Mouse (Mus musculus): ENCODE results near the gene Lhx2. TPM values are rescaled to one million over a fixed set of nuclear protein-coding genes. Genes with fewer than 3 reads are reported as not detected.

Gene Lhx2
- polyA plus RNA-seq, 1 experiment from 2014 or later, result 26.4 TPM

DNA sequence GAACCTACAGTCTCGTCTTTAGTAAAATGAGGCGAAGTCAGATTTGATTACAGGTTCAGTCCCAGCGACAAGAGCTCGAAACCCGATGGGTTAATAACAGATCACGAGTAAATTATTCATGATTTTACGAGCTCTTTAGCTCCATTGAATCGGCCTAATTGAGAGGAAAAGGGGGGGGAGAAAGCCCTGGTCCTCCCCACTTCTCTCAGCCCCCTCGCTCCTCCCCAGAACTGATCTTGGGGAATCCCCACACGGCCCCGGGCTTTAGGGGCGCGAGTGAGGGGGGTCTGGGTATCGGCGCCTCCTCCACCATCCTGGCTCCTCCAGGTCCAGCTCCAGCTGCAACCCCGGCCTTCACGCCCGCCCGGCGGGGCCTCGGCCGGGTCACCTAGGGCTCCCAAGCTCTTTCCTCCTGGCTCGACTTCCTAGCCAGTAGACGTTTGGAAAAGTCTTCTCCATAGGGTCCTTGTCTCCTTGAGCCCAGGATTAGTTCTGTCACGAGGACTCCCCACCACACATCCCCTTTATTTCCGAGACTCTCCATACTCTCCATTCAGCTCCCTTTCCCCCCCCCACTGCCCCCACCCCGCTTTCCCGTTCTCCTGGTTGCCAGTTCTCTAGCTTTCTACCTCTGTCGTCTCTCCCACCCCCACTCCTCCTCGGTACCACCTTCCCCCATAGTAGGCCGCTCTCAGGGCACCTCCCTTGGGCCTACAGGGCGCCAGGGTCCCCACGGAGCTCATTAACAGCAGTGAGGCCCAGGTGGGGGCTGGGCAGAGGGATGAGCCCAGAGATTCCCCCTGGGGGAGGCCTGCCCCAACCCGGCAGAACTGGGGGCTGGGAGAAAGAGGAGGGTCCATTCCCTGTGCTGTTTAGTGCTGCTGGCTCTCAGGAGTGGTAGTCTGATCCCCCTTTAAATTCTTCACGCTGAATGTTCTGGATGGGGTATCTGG is 18.5 kb downstream of the Lhx2 start:
- peaks cover 100% of the 10 kb centered on the region for H3K27me3 ChIP-seq (ENCODE audit: insufficient read depth, poor library complexity, severe bottlenecking)
- DNase-seq (ENCODE audit: low spot score), result peak; percentile 61
- peak overlapping the region; percentile 72; the same call in 1 of the 2 replicates for H3K27ac ChIP-seq
- peak overlapping the region; percentile 55 for H3K4me3 ChIP-seq
- H3K4me1 ChIP-seq (replicated peaks), result peaks cover 38% of the 10 kb centered on the region
- H3K36me3 ChIP-seq, result no peaks in the 10 kb centered on the region
- H3K9me3 ChIP-seq, result no peaks in the 10 kb centered on the region
- under 1% methylated on average over 35 of the region's 35 CpGs for WGBS

DNA sequence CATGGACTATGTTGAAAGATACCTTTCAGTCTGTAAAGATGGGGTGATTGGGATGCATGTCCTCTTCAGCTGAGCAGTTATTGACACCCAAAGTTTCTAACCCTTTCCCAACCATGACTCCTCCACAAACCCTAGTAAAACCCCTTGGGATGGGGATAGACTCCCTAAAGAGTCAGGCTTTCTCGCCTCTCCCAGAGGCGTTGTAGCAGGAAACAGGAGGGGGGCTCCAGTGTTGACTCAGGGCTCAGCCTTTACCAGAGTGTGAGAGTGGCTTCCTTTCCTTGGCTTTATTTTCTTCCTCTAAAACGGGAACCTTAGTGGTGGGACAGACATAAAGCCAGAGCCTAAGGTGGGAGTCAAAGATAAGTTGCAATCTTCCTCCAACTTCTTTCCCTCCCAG is 19.5 kb downstream of the Lhx2 start:
- WGBS, result 3% methylated on average over 3 of the region's 3 CpGs
- Histone ChIP-seq H3K27ac (no peak overlapping the region), H3K27me3 (ENCODE audit: insufficient read depth, poor library complexity, severe bottlenecking) (peaks cover 100% of the 10 kb centered on the region), H3K4me1 (replicated peaks) (peaks cover 31% of the 10 kb centered on the region), H3K36me3 (no peaks in the 10 kb centered on the region), H3K4me3 (0 out of 2 replicates have a peak overlapping the region, but pooled peaks have one; percentile 7), H3K9me3 (no peaks in the 10 kb centered on the region)
- DNase-seq (ENCODE audit: low spot score), result no peak

DNA sequence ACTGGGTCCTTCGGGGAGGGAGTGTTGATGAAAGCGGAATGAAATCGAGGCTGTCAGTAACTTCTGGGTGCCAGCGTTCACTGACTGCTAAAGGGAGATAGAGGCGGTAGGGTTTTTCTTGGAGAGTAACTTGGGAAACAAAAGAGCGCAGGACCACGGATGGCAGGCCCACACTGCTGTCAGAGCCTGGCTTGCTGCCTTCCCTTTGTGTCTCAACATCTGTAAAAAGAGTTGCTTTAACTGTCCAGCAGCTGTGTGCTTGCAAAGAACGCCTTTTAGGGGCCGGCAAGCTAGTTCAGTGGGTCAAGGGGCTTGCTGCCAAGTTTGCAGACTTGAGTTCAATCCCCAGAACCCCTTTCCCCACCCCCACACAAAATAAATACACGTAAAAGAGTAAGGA is 20.1 kb downstream of the Lhx2 start:
- H3K4me3 ChIP-seq, result no peak overlapping the region
- H3K27me3 ChIP-seq (ENCODE audit: insufficient read depth, poor library complexity, severe bottlenecking), result peaks cover 100% of the 10 kb centered on the region
- no peak overlapping the region for H3K27ac ChIP-seq
- 1% methylated on average over 10 of the region's 10 CpGs for WGBS
- no peak for DNase-seq (ENCODE audit: low spot score)
- no peaks in the 10 kb centered on the region for H3K9me3 ChIP-seq
- H3K4me1 ChIP-seq (replicated peaks), result peaks cover 30% of the 10 kb centered on the region
- no peaks in the 10 kb centered on the region for H3K36me3 ChIP-seq

DNA sequence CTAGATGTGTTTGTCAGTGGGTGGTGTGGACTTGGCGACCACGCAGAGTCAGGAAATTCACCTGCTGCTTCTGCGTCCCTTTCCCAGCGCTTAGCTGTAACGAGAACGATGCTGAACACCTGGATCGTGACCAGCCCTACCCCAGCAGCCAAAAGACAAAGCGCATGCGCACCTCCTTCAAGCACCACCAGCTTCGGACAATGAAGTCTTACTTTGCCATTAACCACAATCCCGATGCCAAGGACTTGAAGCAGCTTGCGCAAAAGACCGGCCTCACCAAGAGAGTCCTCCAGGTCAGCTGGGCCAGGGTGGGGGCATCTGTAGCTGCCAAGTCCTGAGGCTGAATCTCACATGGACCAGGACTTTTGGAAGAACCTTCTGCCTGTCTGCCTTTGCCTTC is 20.7 kb downstream of the Lhx2 start:
- DNase-seq (ENCODE audit: low spot score), result no peak
- peaks cover 100% of the 10 kb centered on the region for H3K27me3 ChIP-seq (ENCODE audit: insufficient read depth, poor library complexity, severe bottlenecking)
- H3K4me1 ChIP-seq (replicated peaks), result peaks cover 24% of the 10 kb centered on the region
- 4% methylated on average over 13 of the region's 13 CpGs for WGBS
- H3K36me3 ChIP-seq, result no peaks in the 10 kb centered on the region
- H3K4me3 ChIP-seq, result no peak overlapping the region
- H3K27ac ChIP-seq, result no peak overlapping the region
- H3K9me3 ChIP-seq, result no peaks in the 10 kb centered on the region

DNA sequence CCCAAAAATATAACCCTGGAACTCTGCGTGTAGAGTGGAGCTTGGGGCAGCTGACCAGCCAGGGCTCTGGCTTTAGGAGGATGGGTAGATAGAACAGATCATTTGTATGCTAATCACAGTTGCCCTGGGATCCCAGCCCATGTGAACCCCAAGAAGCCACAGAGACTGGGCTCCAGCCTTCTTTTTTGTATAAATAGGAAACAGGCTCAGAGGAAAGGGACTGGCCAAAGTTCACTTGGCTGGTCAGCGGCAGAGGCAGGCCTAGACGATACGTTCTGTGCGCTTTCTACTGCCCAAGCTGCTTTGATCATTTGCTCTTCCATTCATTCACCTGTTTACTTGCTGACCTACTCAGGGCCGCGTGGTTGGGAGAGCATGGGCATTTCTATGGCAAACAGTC is 27.1 kb downstream of the Lhx2 start:
- DNase-seq (ENCODE audit: low spot score), result no peak
- Histone ChIP-seq H3K9me3 (no peaks in the 10 kb centered on the region), H3K4me3 (no peak overlapping the region), H3K27ac (no peak overlapping the region), H3K27me3 (ENCODE audit: insufficient read depth, poor library complexity, severe bottlenecking) (peaks cover 98% of the 10 kb centered on the region), H3K36me3 (no peaks in the 10 kb centered on the region), H3K4me1 (replicated peaks) (peaks cover 13% of the 10 kb centered on the region; the same call in 1 of the 2 replicates)
- 56% methylated on average over 7 of the region's 7 CpGs for WGBS

DNA sequence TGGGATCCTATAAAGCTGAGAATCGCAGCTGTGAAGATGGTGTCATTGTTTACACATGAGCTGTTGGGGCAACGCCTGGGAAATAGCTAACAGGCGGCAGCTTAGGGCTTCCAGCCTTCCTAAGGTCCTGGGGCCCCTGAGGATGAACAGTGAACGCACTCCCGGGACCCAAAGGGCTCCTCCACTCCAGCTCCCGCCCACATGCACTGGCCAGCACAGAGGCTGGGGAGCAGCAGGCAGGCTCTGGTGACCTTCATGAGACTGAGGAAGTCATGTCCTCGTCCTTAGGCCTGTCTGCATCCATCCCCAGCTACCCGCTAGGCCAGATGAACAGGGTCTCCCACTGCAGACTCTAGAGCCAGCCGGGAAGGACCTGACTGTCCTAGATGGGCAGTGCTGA is 27.9 kb downstream of the Lhx2 start:
- no peak for DNase-seq (ENCODE audit: low spot score)
- Histone ChIP-seq H3K9me3 (no peaks in the 10 kb centered on the region), H3K36me3 (no peaks in the 10 kb centered on the region), H3K27ac (no peak overlapping the region), H3K4me1 (replicated peaks) (peaks cover 13% of the 10 kb centered on the region; the same call in 1 of the 2 replicates), H3K27me3 (ENCODE audit: insufficient read depth, poor library complexity, severe bottlenecking) (peaks cover 98% of the 10 kb centered on the region), H3K4me3 (no peak overlapping the region)
- 19% methylated on average over 9 of the region's 9 CpGs for WGBS

DNA sequence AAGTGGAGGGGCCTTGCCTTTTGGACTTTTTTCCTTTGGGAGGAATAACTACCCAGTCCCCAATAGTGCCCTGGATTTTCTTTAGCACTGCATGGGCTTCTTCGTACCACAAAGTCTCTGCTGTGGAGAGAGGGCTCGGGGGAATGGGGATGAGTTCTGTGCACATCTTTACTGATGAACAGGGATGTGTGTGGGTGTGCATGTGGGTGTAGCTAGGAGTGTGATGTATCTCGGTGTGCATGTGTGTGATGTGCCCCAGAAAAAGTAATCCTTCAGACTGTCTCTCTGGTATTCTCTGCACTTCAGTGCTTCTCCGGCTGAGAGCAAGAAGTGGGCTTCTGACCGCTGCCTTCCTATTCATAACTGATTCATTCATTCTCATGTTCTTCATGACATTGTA is 28.8 kb downstream of the Lhx2 start:
- DNase-seq (ENCODE audit: low spot score), result no peak
- Histone ChIP-seq H3K27me3 (ENCODE audit: insufficient read depth, poor library complexity, severe bottlenecking) (peaks cover 98% of the 10 kb centered on the region), H3K4me3 (no peak overlapping the region), H3K9me3 (no peaks in the 10 kb centered on the region), H3K4me1 (replicated peaks) (peaks cover 13% of the 10 kb centered on the region; the same call in 1 of the 2 replicates), H3K36me3 (no peaks in the 10 kb centered on the region), H3K27ac (no peak overlapping the region)
- 63% methylated on average over 5 of the region's 5 CpGs for WGBS

DNA sequence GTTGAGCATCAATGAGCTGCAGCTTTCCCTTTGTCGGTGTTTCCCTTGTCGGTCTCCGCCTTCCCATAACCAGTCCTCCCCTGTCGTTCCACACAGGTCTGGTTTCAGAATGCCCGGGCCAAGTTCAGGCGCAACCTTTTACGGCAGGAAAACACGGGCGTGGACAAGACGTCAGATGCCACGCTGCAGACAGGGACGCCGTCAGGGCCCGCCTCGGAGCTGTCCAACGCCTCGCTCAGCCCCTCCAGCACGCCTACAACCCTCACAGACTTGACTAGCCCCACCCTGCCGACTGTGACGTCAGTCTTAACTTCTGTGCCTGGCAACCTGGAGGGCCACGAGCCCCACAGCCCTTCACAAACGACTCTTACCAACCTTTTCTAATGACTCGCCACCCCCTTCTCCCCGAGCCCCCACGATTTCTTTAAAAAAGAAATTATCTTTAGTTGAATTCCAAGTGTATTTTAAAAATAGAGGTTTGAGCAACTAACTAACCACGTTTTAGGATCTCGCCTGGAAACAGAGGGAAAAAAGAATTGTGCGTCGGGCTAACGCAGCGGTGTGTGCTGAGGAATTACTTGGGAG is 29.8 kb downstream of the Lhx2 start:
- Histone ChIP-seq H3K36me3 (no peaks in the 10 kb centered on the region), H3K4me3 (peak overlapping the region; percentile 31), H3K27me3 (ENCODE audit: insufficient read depth, poor library complexity, severe bottlenecking) (peaks cover 98% of the 10 kb centered on the region), H3K4me1 (replicated peaks) (peaks cover 13% of the 10 kb centered on the region; the same call in 1 of the 2 replicates), H3K27ac (no peak overlapping the region), H3K9me3 (no peaks in the 10 kb centered on the region)
- peak; percentile 63 for DNase-seq (ENCODE audit: low spot score)
- 6% methylated on average over 31 of the region's 31 CpGs for WGBS

DNA sequence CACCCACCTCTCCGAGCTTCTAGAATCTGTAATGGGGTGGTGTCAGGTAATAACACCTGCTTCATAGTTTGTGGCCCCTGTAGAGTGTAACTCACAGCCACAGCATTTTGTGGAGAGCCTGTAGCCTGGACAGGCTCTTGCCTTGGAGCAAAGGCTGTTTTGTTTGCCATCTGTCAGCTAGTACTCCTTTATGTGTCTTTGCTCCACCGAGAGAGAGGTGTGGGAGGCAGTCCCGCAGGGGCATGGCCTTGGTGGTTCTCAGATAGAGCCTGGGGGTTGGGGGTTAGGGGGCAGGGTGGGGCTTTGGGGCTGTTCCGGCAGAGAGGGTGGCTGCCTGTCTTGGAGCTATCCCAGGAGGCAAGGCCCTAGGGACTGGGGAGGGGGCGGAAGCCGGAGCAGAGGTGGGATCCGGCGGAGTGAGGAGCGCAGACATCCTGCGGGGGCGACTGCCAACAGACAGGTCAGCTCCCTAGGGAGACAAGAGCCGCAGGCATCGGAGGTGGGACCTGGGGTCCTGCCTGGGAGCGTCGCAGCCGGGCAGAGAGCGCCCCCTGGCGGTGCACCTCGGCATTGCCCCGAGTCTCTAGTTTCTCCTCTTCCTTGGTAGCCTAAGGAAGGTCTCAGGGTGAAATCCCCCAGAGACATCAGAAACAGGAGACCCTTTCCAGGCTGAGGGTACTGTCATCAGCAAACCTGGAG is 36.7 kb downstream of the Lhx2 start:
- Histone ChIP-seq H3K4me1 (replicated peaks) (peaks cover 30% of the 10 kb centered on the region), H3K4me3 (peak overlapping the region; percentile 26), H3K27ac (peak overlapping the region; percentile 36; the same call in 1 of the 2 replicates), H3K36me3 (no peaks in the 10 kb centered on the region), H3K9me3 (no peaks in the 10 kb centered on the region), H3K27me3 (ENCODE audit: insufficient read depth, poor library complexity, severe bottlenecking) (peaks cover 100% of the 10 kb centered on the region)
- DNase-seq (ENCODE audit: low spot score), result peak; percentile 75
- 4% methylated on average over 20 of the region's 20 CpGs for WGBS

DNA sequence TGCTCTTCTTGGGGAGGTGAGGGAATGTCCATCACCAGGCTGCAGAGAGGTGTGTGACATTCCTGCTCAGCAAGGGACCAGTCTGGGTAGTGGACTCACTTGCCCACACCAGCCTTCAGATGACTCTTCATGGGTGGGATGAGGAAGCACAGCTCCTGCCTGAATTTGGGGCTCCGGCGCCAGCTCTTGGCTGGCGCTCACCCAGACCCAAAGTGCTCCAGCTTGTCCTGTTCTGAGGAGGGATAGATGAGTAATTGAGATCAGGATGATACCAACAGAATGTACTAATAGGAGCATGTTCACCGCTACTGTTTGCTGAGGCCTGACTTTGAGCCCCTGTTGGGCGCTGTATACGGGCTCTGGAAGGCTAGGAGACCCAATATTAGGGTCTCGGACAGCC is 38.2 kb downstream of the Lhx2 start:
- 75% methylated on average over 7 of the region's 7 CpGs for WGBS
- H3K27ac ChIP-seq, result peak overlapping the region; percentile 16; the same call in 1 of the 2 replicates
- H3K9me3 ChIP-seq, result no peaks in the 10 kb centered on the region
- H3K36me3 ChIP-seq, result no peaks in the 10 kb centered on the region
- no peak for DNase-seq (ENCODE audit: low spot score)
- peaks cover 30% of the 10 kb centered on the region for H3K4me1 ChIP-seq (replicated peaks)
- H3K4me3 ChIP-seq, result no peak overlapping the region
- H3K27me3 ChIP-seq (ENCODE audit: insufficient read depth, poor library complexity, severe bottlenecking), result peaks cover 87% of the 10 kb centered on the region

DNA sequence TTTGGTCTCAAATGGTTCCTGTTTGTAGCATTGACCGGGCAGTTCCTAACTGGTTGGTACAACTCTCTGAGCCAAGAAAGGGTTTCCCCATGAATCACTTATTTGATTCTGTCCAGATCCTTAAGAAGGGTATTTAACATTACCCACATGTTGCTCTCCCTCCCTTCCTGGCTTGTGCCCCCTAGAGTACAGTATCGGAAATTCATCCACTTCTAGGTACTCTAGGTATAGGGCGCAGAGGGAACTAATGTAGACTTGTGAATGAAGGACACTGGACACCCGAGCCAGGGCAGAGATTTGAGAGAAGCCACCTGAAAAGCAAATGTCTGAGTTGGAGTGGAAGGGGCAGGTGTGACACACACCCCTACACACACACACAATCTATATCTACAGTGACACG is 39.3 kb downstream of the Lhx2 start:
- peaks cover 30% of the 10 kb centered on the region for H3K4me1 ChIP-seq (replicated peaks)
- no peaks in the 10 kb centered on the region for H3K36me3 ChIP-seq
- H3K4me3 ChIP-seq, result no peak overlapping the region
- 22% methylated on average over 5 of the region's 5 CpGs for WGBS
- H3K9me3 ChIP-seq, result no peaks in the 10 kb centered on the region
- H3K27me3 ChIP-seq (ENCODE audit: insufficient read depth, poor library complexity, severe bottlenecking), result peaks cover 76% of the 10 kb centered on the region
- no peak overlapping the region for H3K27ac ChIP-seq
- DNase-seq (ENCODE audit: low spot score), result peak; percentile 18

DNA sequence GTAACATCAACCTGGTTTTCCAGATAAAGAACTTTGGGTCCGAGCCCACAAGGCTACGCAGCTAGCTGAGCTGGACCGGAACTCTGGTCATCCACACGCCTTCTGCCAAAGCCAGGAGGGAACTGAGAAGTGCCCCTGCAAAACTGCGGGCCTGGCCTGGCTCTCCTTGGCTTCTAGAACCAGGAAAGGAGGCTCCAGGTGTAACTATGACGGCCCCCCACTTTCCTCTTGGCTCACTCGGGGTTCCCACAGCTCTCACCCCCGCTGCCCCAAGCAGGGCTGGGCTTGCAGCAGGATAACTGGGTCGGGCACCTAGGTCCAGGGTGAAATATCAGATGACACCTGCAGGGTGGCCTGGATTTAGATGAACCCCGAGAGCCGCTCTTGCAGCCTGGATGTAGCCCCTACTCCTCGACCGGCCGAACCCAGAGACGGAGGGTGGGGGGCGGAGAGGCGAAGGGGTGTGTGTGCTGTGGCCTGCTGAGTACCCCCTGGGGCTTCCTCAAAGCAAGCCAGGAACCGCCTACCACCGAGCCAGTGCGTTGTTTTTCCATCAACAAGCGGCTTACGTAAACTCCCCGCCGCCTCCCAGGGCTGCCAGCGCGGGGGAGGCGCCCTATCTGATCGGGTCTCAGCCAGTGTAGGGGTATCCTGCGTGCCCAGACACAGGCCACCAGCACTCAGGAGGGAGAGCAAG is 39.9 kb downstream of the Lhx2 start:
- Histone ChIP-seq H3K4me3 (peak overlapping the region; percentile 40), H3K27me3 (ENCODE audit: insufficient read depth, poor library complexity, severe bottlenecking) (peaks cover 70% of the 10 kb centered on the region), H3K36me3 (no peaks in the 10 kb centered on the region), H3K27ac (no peak overlapping the region; the same call in 1 of the 2 replicates), H3K9me3 (no peaks in the 10 kb centered on the region), H3K4me1 (replicated peaks) (peaks cover 30% of the 10 kb centered on the region)
- 3% methylated on average over 29 of the region's 29 CpGs for WGBS
- DNase-seq (ENCODE audit: low spot score), result peak; percentile 15

Data from hindbrain, embryonic 10.5 days (tissue).